Mouse (Mus musculus): Measurements from ENCODE around the gene Olfr974. TPM values are rescaled to one million over a fixed set of nuclear protein-coding genes. Genes with fewer than 3 reads are reported as not detected.
"Not testable (repeated sequence)": the region's sequence is repeated elsewhere in the genome, so short reads cannot be mapped to it uniquely, and the experiment has no call there.

Gene Olfr974
- not detected in 2 replicates for polyA plus RNA-seq (2015; fragmentation: Nextera tagmentation; extraction: Ambion mirVana)

- no peaks in the 10 kb centered on the region for H3K36me3 ChIP-seq (ENCODE audit: control insufficient read depth, insufficient read depth)
- H3K9ac ChIP-seq (ENCODE audit: low read depth, low read length), result no peak within 1 kb of the TSS
- WGBS, result 80% methylated on average over 1 of the region's 1 CpGs
- no peaks in the 10 kb centered on the region for H3K4me1 ChIP-seq (replicated peaks; ENCODE audit: control insufficient read depth, insufficient read depth, low read length)
- no peak within 1 kb of the TSS for H3K4me3 ChIP-seq (ENCODE audit: low read depth, low read length)
- H3K27me3 ChIP-seq (replicated peaks; ENCODE audit: control insufficient read depth, insufficient read depth, low read length), result no peaks in the 10 kb centered on the region
- TF ChIP-seq CTCF (IDR thresholded peaks at IDR 0.05; ENCODE audit: low read depth), result no peak
- no peak within 1 kb of the TSS for H3K27ac ChIP-seq (ENCODE audit: low read depth, low read length)
- no peak for ATAC-seq
- no peak within 1 kb of the TSS for H3K4me2 ChIP-seq (replicated peaks; ENCODE audit: low read depth)
- no peaks in the 10 kb centered on the region for H3K9me3 ChIP-seq (ENCODE audit: control insufficient read depth)
Observed at GRCm38 (mm10) chr9:39937201-39937600, at the start of gene Olfr974. Olfr974 (plus strand) TSS chr9:39937501.

GRCm38 (mm10) chr9:39905106-39905505, 32.2 kb upstream of the Olfr974 start:
- TF ChIP-seq CTCF (IDR thresholded peaks at IDR 0.05; ENCODE audit: low read depth), result no peak
- Histone ChIP-seq H3K27ac (ENCODE audit: low read depth, low read length) (no peak overlapping the region), H3K9me3 (ENCODE audit: control insufficient read depth) (no peaks in the 10 kb centered on the region), H3K4me3 (ENCODE audit: low read depth, low read length) (no peak overlapping the region), H3K4me2 (replicated peaks; ENCODE audit: low read depth) (no peak overlapping the region), H3K27me3 (replicated peaks; ENCODE audit: control insufficient read depth, insufficient read depth, low read length) (no peaks in the 10 kb centered on the region), H3K36me3 (ENCODE audit: control insufficient read depth, insufficient read depth) (no peaks in the 10 kb centered on the region), H3K9ac (ENCODE audit: low read depth, low read length) (no peak overlapping the region), H3K4me1 (replicated peaks; ENCODE audit: control insufficient read depth, insufficient read depth, low read length) (no peaks in the 10 kb centered on the region)
- WGBS, result 67% methylated on average over 6 of the region's 6 CpGs
- no peak for ATAC-seq

- H3K27ac ChIP-seq (ENCODE audit: low read depth, low read length), result no peak within 1 kb of the TSS
- H3K9ac ChIP-seq (ENCODE audit: low read depth, low read length), result no peak within 1 kb of the TSS
- no peak for TF ChIP-seq CTCF (IDR thresholded peaks at IDR 0.05; ENCODE audit: low read depth)
- 64% methylated on average over 2 of the region's 2 CpGs for WGBS
- H3K27me3 ChIP-seq (replicated peaks; ENCODE audit: control insufficient read depth, insufficient read depth, low read length), result no peaks in the 10 kb centered on the region
- no peak for ATAC-seq
- no peak within 1 kb of the TSS for H3K4me3 ChIP-seq (ENCODE audit: low read depth, low read length)
- H3K4me1 ChIP-seq (replicated peaks; ENCODE audit: control insufficient read depth, insufficient read depth, low read length), result no peaks in the 10 kb centered on the region
- no peak within 1 kb of the TSS for H3K4me2 ChIP-seq (replicated peaks; ENCODE audit: low read depth)
- no peaks in the 10 kb centered on the region for H3K9me3 ChIP-seq (ENCODE audit: control insufficient read depth)
- H3K36me3 ChIP-seq (ENCODE audit: control insufficient read depth, insufficient read depth), result no peaks in the 10 kb centered on the region
Observed at GRCm38 (mm10) chr9:39907036-39907435, 30.3 kb upstream of the Olfr974 start, which contains the start of gene Olfr229. Olfr229 (plus strand) TSS chr9:39907336.

GRCm38 (mm10) chr9:39909939-39910338, 27.4 kb upstream of the Olfr974 start:
- ATAC-seq, result no peak
- Histone ChIP-seq H3K36me3 (ENCODE audit: control insufficient read depth, insufficient read depth) (no peaks in the 10 kb centered on the region), H3K27me3 (replicated peaks; ENCODE audit: control insufficient read depth, insufficient read depth, low read length) (no peaks in the 10 kb centered on the region), H3K9ac (ENCODE audit: low read depth, low read length) (no peak overlapping the region), H3K9me3 (ENCODE audit: control insufficient read depth) (no peaks in the 10 kb centered on the region), H3K27ac (ENCODE audit: low read depth, low read length) (no peak overlapping the region), H3K4me2 (replicated peaks; ENCODE audit: low read depth) (no peak overlapping the region), H3K4me3 (ENCODE audit: low read depth, low read length) (no peak overlapping the region), H3K4me1 (replicated peaks; ENCODE audit: control insufficient read depth, insufficient read depth, low read length) (no peaks in the 10 kb centered on the region)
- 80% methylated on average over 3 of the region's 3 CpGs for WGBS
- no peak for TF ChIP-seq CTCF (IDR thresholded peaks at IDR 0.05; ENCODE audit: low read depth)

GRCm38 (mm10) chr9:39927975-39928836, 9.1 kb upstream of the Olfr974 start:
- not testable (repeated sequence) for H3K4me2 ChIP-seq (replicated peaks; ENCODE audit: low read depth); H3K4me3 ChIP-seq (ENCODE audit: low read depth, low read length); H3K27me3 ChIP-seq (replicated peaks; ENCODE audit: control insufficient read depth, insufficient read depth, low read length); H3K9ac ChIP-seq (ENCODE audit: low read depth, low read length); H3K4me1 ChIP-seq (replicated peaks; ENCODE audit: control insufficient read depth, insufficient read depth, low read length); H3K27ac ChIP-seq (ENCODE audit: low read depth, low read length); H3K36me3 ChIP-seq (ENCODE audit: control insufficient read depth, insufficient read depth); H3K9me3 ChIP-seq (ENCODE audit: control insufficient read depth); ATAC-seq
- WGBS, result no CpG with 5 or more reads among the region's 4 CpGs

- WGBS, result 67% methylated on average over 1 of the region's 1 CpGs
- not testable (repeated sequence) for H3K9me3 ChIP-seq (ENCODE audit: control insufficient read depth); H3K4me1 ChIP-seq (replicated peaks; ENCODE audit: control insufficient read depth, insufficient read depth, low read length); H3K27ac ChIP-seq (ENCODE audit: low read depth, low read length); ATAC-seq; H3K36me3 ChIP-seq (ENCODE audit: control insufficient read depth, insufficient read depth); H3K9ac ChIP-seq (ENCODE audit: low read depth, low read length); H3K4me2 ChIP-seq (replicated peaks; ENCODE audit: low read depth); H3K27me3 ChIP-seq (replicated peaks; ENCODE audit: control insufficient read depth, insufficient read depth, low read length); H3K4me3 ChIP-seq (ENCODE audit: low read depth, low read length)
Observed at GRCm38 (mm10) chr9:39928837-39929236, 8.5 kb upstream of the Olfr974 start.
